Mouse (Mus musculus) A20 (cell line): ENCODE results near the gene Pkn1.
A peak's percentile ranks its signal among the peaks of the same experiment; 100 is the strongest.

Source experiments
- DNase-seq: peaks from one replicate; pipeline ENCODE4 v3.0.0-alpha.2; 2011; ENCODE audit warnings: low read depth, low spot score

Pkn1 gene

GRCm38 (mm10) chr8:83693609-83694236 lies 5.3 kb downstream of the Pkn1 start:
- no peak for DNase-seq

GRCm38 (mm10) chr8:83689264-83689663 lies 9.7 kb downstream of the Pkn1 start:
- DNase-seq, result no peak

- no peak for DNase-seq
These were observed 14.5 kb downstream of the Pkn1 start for GRCm38 (mm10) chr8:83684517-83684916.

- no peak for DNase-seq
These were observed 17.9 kb downstream of the Pkn1 start for GRCm38 (mm10) chr8:83681099-83681498.

GRCm38 (mm10) chr8:83680603-83681002 lies 18.4 kb downstream of the Pkn1 start:
- no peak for DNase-seq

GRCm38 (mm10) chr8:83679866-83680265 lies 19.1 kb downstream of the Pkn1 start:
- DNase-seq, result no peak

- DNase-seq, result no peak
These were observed 24.5 kb downstream of the Pkn1 start for GRCm38 (mm10) chr8:83674497-83674896.

GRCm38 (mm10) chr8:83672936-83673335 lies 26.0 kb downstream of the Pkn1 start:
- DNase-seq, result no peak

- DNase-seq, result no peak
These were observed 30.0 kb downstream of the Pkn1 start for GRCm38 (mm10) chr8:83669013-83669412.

- peak; percentile 39 for DNase-seq
These were observed 30.7 kb downstream of the Pkn1 start for GRCm38 (mm10) chr8:83668010-83668916.

- no peak for DNase-seq
These were observed 31.5 kb downstream of the Pkn1 start for GRCm38 (mm10) chr8:83667526-83667925.

- no peak for DNase-seq
These were observed 32.1 kb downstream of the Pkn1 start for GRCm38 (mm10) chr8:83666866-83667234.

GRCm38 (mm10) chr8:83665969-83666865 lies 32.8 kb downstream of the Pkn1 start, which contains the start of gene Ptger1:
TSS of gene Ptger1 (plus strand) at chr8:83666678.
- no peak for DNase-seq

GRCm38 (mm10) chr8:83664931-83665625 lies 33.9 kb downstream of the Pkn1 start:
- no peak for DNase-seq

- no peak for DNase-seq
These were observed 34.9 kb downstream of the Pkn1 start for GRCm38 (mm10) chr8:83664096-83664495.

GRCm38 (mm10) chr8:83662421-83662826 lies 36.6 kb downstream of the Pkn1 start:
- peak; percentile 90 for DNase-seq

GRCm38 (mm10) chr8:83660995-83661680 lies 37.8 kb downstream of the Pkn1 start:
- DNase-seq, result no peak

GRCm38 (mm10) chr8:83660545-83660944 lies 38.4 kb downstream of the Pkn1 start:
- DNase-seq, result no peak

- DNase-seq, result no peak
These were observed 42.3 kb downstream of the Pkn1 start for GRCm38 (mm10) chr8:83656484-83657246.

GRCm38 (mm10) chr8:83656043-83656442 lies 42.9 kb downstream of the Pkn1 start:
- no peak for DNase-seq
